Mouse (Mus musculus) Muller cell, postnatal 12 days (primary cell): ENCODE measurements around the gene Slc45a3.

Experiments used
- DNase-seq: peaks from one replicate; pipeline ENCODE4 v3.0.0-alpha.2; 2015; ENCODE audit errors: inconsistent ontology term

Slc45a3 gene

DNA sequence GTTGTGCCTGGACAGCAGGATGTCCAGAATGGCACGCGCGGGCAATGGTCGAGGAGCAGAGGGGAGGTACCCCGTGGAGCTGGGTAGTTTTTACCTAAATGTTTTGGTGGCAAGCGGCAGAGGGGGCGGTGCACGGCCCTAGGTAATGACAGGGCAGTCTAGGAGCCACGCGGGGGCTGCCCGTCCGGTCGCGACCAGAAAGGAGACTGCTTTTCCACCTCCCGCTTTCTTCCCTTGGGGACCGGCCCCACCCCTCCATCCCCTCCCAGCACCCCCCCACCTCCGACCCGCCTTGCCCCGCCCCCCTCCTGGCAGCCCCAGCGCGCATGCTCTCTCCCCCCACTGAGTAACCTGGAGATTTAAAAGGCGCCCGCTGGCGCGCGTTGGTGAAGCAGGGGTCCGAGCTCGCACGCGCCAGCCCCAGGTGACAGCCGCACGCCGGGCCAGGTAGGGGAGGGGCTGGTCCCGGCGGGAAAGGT, at the start of gene Slc45a3:
TSS of gene Slc45a3 (plus strand) at position 362 of the 479 bp plus-strand sequence.
- peak; percentile 44 for DNase-seq

DNA sequence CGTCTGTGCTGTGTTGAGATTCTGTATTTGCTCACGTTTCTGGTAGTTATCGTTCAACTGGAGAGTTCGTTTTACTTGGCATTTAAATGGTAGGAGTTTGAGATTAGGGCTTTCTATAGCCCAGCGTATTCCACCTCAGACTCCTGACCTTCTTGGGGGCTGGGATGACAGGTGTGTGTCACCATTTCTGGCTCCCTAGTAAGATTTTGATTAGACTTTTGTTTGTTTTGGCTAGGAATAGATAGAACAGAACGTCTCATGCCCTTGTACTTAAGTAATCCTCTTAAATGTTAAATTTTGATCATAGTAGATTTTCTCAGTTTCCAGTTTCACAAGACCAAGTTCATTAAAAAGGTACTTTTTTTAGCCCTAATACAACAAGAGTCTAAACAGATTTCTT, 45.1 kb upstream of the Slc45a3 start:
- DNase-seq = no peak

DNA sequence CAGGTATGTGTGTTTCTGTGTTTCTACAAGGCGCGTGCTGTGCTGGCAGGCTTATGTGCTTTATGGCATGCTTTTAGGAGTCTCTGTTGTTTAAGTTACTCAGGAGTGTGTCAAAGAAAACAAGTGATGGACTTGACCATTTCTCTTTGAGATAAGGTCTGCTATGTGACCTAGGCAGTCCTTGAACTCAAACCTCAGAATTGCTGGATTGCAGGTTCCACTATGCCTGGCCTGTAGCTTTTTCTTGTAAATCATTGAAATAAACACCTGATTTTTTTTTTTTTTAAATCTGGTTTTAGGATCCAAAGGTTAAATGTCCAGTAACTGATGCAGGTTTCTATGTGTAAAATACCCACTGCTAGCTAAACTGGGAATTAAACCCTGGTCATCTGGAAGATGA, 43.7 kb upstream of the Slc45a3 start:
- no peak for DNase-seq

DNA sequence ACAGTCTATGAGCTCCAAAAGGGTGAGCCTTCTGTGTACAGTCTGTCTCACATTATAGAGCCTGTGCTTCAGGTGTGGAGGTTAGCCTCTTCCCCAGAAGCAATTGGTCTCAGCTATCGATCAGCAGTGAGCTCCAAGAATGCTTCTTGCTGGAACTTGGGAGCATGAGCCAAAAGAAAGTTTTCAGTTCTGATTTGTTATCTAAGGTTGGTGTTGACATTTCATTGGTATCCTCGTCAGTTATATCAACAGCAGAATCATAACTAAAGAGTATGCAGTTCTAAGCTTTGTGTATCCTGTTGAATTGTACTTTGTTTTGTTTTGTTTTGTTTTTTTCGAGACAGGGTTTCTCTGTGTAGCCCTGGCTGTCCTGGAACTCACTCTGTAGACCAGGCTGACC, 40.7 kb upstream of the Slc45a3 start:
- no peak for DNase-seq

DNA sequence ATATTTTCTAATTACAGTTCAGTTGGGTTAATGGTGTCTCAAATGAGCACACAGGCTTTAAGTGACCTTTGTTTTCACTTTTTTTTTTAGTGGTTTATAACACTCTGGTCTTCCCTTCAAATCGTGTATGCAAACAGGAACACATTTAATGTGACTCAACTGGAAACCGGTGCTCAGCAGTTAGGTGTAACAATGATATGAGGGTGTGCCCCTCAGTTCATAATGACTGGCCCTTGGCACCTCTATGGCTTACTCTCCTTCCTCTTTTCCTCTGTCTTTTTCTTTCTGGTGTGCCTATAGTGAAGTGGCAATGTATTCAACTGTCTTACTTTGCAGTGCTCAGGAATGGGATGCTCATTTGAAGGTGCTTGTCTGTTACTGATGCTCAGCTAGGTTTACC, 29.3 kb upstream of the Slc45a3 start:
- no peak for DNase-seq

DNA sequence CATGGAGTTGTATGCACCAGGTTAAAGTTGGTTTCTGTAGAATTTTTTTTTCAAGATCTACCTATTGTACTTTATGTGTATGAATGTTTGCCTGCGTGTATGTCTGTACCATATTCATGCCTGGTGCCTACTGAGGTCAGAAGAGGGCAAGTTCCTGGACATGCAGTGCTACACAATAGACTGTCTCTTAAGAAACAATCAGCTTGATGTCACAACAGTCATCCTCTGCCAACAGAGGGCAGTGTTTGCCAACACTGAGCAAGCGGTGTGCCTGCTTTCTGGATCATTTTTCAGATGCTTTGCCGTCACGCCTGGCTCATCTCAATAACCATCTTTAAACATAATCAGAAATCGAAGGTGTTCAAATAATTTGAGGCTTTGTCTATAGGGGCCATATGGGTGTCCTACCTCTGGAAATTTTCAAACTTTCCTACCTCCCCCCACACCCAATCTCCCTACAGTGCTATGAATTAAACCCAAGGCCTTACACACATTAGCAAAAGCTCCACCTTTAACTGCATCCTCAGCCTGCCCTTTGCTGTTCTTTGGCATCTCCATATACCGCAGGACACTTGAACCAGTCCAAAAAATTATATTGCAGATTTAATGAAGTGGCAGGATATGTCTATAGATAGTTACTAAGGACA, 25.0 kb upstream of the Slc45a3 start:
- DNase-seq = peak; percentile 46

DNA sequence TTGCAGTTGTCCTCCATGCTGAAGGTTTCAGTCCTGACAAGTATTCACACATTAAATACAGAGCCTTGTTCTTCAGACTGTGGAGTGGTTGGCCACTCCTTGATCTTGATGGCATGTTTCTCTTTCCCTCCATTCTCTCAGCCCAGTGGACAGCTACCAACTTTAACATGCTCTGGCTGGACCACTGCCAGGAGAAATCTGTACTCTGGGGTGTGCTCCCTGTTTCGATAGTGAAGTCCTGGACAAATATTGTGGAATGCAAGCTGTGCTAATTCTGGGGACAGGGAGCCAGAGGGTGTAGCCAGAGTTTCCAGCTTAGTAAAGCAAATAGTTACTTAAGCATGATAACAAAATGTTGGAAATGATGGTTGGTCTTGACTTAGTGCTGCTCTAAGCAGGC, 24.0 kb upstream of the Slc45a3 start:
- no peak for DNase-seq

DNA sequence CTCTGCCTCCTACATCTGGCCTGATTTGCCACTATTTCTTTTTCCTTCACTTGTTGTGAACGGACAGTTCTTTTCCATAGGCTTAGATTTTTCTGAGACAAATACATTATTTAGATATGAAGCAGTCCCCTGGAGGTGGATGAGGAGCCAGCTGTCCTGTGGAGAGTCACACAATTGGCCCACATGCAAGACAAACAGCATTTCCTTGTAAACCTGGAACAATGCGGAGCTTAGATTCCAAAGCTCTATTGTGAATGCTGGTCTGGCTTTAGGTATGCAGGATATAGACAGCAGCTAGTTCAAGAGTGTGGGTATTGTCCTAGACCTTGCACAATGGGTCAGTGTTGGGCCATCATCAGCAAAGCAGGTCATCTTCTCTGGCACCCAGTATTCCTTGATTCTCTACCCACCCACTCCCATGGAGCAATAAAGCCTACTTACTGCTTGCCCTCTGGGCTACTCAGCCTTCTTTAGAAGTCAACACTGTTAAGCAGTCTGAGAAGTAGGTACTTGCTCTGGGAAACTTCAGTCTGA, 22.0 kb upstream of the Slc45a3 start:
- peak; percentile 53 for DNase-seq

DNA sequence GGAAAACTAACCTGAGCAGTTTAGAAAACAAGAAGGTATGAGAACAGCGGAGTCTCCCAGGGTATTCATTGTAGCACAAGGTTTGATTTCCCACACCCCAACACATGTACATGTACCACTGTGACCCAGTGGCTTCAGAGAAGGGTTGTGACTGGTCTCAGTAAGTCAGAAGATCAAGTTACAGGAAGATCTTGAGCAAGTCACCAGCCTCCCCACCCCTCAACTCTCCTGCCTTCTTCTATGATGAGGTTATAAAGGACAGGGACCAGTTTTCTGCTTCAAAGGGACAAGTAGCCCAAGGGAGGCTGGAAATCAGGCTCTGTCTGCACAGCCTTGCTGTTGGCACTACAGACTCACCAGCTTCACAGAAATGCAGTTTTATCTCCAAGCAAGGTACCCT, 21.3 kb upstream of the Slc45a3 start:
- no peak for DNase-seq

DNA sequence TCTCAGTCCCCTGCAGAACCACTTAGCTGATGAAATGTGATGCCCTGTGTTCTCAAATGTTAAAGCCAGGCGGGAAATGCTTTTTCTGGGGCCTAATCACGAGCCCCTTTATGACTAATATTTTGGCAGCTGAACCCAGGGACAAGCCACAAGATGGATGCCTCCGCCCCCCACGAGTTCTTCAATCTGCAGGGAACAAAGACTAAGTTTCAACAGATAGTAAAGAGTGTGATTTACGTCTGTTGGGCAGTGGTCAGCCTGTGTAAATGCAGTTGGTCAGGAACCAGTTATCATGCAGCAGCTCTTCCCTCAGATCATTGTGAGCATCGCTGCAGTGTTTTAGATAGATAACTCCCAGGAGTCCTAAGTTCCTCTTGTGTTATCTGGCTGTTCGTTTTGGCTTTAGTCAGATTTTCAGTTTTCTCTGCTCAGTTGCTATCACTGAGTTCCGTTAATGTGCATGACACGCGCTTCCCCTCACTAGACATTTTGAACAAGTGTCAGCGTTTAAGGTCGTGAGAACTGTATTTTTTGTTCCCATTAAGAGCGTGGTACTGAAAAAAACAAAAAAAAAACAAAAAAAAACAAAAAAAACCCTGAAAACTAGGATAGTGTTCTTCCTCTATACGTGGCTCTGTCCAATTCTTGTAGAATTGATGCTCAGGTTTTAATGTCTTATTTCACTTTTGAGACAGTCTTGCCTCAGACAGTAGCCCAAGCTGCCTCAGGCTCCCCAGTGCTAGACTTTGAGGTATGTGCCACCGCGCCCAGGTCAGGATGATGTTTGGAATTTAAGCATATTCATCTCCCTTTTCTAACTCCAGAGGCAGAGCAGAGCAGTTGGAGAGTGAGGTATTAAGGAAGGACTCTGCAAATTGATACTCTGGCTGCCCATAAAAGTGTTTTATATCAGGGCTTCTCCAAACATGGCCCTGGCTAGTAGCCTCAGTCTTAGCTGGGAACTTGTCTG, 19.9 kb upstream of the Slc45a3 start:
- peak; percentile 56 for DNase-seq

DNA sequence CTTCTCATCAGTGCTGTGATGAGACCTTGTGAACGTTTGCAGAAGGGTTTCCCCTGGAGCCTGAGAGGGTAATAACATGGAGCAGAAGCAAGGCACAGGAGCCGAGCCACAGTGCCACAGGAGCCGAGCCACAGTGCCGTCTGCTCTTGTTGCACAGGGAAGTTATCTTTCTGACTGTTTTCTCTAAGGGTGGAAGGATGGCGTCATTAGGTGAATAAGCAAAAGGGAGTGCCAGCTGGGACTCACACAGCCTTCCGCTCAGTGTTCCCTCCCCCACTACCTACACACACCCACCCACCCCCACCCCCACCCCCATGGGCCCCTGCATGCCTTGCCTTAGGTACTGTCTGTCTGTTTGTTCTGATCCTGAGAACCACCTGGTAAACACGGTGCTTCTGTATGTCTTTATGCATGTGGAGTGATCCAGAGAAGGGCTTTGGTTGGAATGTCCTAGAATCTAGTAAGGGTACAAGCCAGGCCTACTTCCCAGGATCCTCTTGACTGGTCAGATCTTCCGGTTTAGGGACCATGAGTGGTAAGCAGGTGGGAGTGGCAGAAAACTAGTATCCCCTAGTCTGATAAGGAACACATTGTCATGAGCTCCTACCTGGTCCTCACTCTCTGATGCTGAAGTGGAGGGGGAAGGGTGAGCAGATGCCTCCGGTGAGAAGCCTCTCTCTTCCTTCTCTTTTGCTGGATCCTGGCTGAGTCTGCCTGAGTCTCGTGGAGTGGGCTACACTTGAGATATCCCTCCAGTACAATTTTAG, 16.9 kb upstream of the Slc45a3 start:
- DNase-seq = no peak

DNA sequence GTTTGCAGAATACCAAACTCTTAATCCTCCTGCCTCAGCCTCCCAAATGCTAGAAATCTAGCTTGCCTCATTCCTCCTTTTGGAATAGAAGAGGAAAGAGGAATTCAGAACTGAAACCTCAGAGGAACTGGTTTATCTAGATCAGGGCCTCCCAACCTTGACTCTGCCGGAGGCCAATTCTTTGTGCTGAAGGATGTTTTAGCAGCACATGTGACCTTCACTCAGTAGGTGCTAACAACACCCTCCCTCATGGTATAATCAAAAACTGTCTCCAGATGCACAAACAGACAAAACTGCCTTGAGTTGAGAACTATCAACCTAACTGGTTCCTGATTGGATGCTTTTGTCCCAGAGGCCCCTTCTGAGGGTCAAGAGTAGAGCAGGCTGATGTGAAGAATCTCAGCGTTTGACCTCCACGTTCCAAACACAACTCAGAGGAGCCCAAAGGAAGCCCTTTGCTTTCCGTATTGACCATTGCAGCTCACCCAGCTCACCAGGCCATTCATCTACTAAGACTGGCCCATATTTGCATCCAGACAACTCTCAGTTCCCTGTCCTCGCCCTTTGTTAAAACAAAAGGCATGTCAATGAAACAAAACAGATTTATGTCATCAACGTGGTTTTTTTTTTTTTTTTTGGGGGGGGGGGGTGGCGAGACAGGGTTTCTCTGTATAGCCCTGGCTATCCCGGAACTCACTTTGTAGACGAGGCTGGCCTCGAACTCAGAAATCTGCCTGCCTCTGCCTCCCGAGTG, 16.1 kb upstream of the Slc45a3 start:
- no peak for DNase-seq

DNA sequence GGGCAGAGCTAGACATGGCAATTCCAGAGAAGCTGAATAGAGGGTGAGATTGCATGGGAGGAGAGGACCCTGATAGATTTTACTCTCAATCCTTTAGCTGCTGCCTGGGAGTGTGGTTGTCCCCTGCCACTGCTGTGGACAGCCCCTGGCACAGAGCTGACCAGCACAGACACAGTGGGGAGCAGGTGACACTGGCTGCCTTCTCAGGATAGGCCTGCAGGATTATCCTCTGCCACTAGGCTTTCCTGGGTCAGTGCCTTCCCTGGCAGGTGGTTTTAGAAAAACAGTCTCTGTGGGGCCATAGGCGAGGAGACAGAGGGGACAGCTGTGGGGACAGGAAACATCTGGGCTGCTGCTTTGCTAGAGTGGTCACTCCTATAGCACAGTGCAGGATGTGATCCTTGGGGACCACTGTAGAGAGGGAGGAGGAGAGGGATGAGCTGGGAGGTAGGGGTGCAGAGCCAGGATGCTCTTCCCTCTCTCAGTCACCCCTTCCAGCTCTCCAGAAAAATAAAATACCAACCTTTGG, 14.7 kb upstream of the Slc45a3 start:
- no peak for DNase-seq

DNA sequence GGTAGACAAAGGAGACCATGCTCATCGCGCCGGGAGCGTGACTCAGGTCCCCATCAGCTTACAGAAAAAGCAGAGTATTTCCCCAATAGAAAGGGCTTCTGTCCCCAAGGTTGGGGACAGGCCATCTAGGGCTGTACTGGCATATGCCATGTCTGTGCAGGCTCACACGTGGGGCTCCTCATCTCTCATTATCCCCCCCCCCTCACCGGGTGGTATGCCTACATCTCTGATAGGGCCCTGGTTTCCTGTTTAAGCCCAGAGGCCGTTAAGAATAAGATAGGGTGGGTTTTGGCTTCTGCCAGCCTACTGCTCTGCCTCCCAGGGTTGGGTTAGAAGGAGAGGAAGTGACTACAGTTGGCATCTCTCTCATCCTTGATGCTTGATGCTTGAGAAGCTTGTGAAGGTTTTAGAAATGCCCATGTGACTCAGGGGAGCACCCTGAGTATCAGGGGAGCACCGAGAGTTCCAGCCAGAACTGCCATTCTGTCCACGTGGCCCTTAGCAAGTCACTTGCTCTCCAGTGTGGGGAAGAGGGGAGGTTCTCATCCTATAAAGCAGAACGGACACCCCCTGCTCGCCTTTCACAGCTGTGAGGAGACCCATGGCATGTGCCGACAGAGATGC, 8.4 kb upstream of the Slc45a3 start:
- DNase-seq = no peak

DNA sequence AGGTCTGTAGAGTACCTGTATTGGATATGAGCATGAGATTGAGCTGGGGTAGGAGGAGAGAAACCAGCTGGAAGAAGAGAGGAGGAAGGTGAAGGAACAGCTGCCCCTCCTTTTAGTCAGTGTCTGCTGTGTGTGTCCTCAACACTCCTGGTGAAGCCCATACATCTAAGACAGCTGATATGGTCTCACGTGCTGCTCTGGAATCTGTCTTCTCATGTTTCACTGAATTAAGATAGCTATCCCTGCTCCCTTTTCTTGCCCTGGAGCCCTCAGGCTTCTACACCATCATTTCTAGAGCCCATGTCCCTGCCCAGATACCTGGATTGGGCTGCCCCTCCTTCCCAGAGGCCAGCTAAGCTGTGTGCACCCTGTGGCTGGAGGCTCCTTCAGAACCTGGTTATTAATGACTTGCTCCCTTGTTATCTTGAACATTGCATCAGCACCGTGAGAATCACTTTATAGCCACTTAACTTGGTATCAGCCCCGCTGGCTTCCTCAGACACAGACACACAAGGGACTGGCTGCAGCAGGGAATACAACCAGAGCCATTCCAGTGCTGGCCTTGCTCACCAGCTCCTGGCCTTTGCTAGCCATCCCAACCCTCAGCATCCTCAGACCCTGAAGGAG, 7.5 kb upstream of the Slc45a3 start:
- no peak for DNase-seq

DNA sequence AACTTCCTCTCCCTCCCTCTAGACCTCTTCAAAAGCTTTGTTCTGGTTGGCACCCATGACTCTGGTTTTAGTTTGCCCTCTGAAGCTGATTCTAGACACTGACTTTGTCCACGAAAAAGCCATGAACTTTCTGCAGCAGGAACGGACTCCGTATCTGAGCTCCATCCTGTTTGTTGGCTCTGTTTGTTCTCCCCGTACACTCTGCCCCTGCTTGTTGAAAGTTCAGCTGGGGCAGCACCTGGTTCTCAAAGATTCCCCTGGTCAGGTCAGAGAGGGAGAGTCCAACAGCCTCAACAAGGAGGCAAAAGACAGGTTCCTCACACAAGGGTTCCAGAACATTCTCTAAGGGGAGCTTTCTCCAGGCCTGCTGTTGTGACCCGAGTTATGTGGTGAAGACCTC, 5.4 kb upstream of the Slc45a3 start:
- no peak for DNase-seq

DNA sequence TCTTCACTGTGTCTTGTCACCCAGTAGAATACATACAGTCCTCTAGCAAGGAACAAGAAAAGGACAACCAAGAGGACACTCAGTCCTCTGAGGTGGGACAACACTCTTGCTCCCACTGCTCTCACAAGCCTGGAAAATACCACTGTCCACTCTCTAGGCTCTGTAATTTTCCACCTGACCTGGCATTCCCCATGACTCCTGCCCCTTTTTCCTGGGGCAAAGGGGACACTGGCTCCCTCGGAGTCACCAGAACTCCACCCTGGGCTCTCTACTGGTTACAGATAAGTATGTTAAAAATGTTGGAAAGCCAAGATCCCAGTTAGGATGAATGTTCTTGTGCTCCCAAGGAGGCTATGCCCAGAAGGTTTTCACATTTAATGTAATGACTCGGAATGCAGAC, 1.8 kb upstream of the Slc45a3 start:
- no peak for DNase-seq

DNA sequence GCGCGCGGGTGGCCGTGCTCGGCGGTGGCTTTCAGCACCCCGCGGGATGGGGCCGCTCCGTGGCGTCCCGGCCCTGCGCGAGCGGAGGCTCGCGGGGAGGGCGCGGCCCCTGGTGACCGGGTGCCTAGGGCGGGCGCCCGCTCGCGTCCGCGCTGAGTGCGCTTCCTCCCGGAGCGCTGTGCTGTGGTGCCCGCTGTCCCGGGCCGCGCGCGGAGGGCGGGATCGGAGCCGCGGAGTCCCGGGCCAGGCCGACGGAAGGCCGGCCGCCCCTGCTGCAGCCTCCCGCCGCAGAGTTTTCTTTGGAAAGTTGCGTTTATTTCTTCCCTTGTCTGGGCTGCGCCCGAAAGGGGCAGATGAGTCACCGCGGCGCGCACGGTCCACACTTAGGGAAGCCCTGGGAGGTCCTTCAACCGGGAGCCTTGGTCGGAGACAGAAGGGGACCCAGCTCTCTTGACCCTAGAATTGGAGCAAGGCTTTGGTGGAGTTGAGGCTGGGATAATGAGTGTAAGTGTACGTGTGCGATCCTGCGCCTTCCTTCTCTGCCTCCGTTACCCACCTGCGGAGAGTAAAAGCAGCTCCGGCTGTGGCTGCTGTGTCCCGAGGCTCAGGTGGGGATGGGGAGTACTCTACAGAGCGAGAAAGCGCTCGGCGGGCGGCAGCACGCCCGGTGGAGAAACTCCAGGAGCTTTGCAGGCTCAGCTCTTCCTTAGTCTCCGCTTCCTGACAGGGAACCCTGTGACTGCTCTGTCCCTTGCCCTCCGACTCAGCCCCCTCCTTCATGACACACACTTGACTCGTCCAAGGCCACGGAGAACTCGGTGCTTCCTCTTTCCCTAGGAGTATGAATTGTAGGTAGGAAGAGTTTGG, 551 bp downstream of the Slc45a3 start:
- peak; percentile 41 for DNase-seq

DNA sequence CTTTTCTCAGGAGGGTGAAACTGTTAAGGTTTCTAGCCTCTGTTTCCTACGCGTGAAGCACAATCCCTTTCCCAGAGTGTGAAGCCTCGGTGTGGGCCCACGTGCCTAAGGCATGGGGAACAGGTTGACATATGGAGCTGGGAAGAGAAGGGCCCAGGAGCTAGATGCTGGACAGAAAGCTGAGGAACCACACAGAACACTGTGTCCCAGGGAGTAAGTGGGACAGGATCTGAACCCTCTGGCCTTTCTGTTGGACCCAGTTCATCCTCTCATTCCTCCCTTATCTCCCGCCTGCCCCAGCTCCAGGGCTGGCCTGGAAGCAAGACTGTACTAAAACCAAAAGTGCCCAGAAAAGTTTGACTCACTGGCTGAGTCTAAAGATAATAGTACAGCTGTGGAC, 1.3 kb downstream of the Slc45a3 start:
- DNase-seq = no peak
